Mouse (Mus musculus) midbrain, embryonic 14.5 days (tissue): ENCODE results near the gene Fh1. TPM values are rescaled to one million over a fixed set of nuclear protein-coding genes. Genes with fewer than 3 reads are reported as not detected.

ENCODE experiments used
- ATAC-seq: fragments of 200-750 bp; cut with Nextera tagmentation; 2 replicates; pipeline ENCODE4 v1.8.0; 2017; ENCODE audit warnings: moderate number of reproducible peaks, moderate library complexity; ENCODE audit not compliant: low FRiP score, low TSS enrichment
- DNase-seq: peaks from one replicate; pipeline ENCODE4 v3.0.0-alpha.2; 2015
- H3K27ac ChIP-seq: fragments of 300-500 bp; sonication (generic); replicated peaks from 2 replicates; pipeline ENCODE4 v1.5.1; 2014; ENCODE audit warnings: mild to moderate bottlenecking, low read depth, low read length, moderate library complexity
- H3K27me3 ChIP-seq: fragments of 300-500 bp; sonication (generic); 2 replicates; pipeline ENCODE4 v1.6.1; 2014; ENCODE audit warnings: low read length, control low read depth, mixed read lengths; ENCODE audit not compliant: control insufficient read depth, insufficient read depth
- H3K36me3 ChIP-seq: fragments of 300-500 bp; sonication (generic); 2 replicates; pipeline ENCODE4 v1.6.1; 2014; ENCODE audit warnings: low read length, control low read depth; ENCODE audit not compliant: control insufficient read depth, insufficient read depth
- H3K4me1 ChIP-seq: fragments of 300-500 bp; sonication (generic); 2 replicates; pipeline ENCODE4 v1.6.1; 2014; ENCODE audit warnings: mild to moderate bottlenecking, antibody characterized with exemption, low read length, control low read depth; ENCODE audit not compliant: control insufficient read depth, insufficient read depth
- H3K4me2 ChIP-seq: fragments of 300-500 bp; sonication (generic); 2 replicates; pipeline ENCODE4 v1.6.1; 2014; ENCODE audit warnings: mild to moderate bottlenecking, low read length, moderate library complexity
- H3K4me3 ChIP-seq: fragments of 300-500 bp; sonication (generic); replicated peaks from 2 replicates; pipeline ENCODE4 v1.5.1; 2014; ENCODE audit warnings: low read depth, low read length
- H3K9ac ChIP-seq: fragments of 300-500 bp; sonication (generic); replicated peaks from 2 replicates; pipeline ENCODE4 v1.6.1; 2014; ENCODE audit warnings: mild to moderate bottlenecking, low read length, moderate library complexity
- H3K9me3 ChIP-seq: fragments of 300-500 bp; sonication (generic); 2 replicates; pipeline ENCODE4 v1.6.1; 2016; ENCODE audit warnings: low read length, control low read depth, mixed read lengths; ENCODE audit not compliant: control insufficient read depth
- WGBS: fragments of 180-500 bp; shearing (Covaris S2); extraction: QIAGEN DNeasy Blood & Tissue Kit; methylation state at CpG from one replicate; pipeline ENCODE4 v1.1.7; 2014; 5-methylcytosine and 5-hydroxymethylcytosine counted together
- polyA plus RNA-seq: library from polyadenylated mRNA; unstranded; fragments of >200 nt; fragmentation: Nextera tagmentation; extraction: Ambion mirVana; gene quantifications from 2 replicates; pipeline ENCODE4 v1.2.1, GENCODE M21; 2014

The Fh1 gene
- polyA plus RNA-seq, 1 experiment from 2014 or later, result 87.7 TPM

GRCm38 (mm10) chr1:175579598-175580235, 45.7 kb downstream of the Fh1 start:
- DNase-seq (no peak), ATAC-seq (no peak)
- H3K36me3 ChIP-seq, result no peaks in the 10 kb centered on the region
- H3K9me3 ChIP-seq, result no peaks in the 10 kb centered on the region
- H3K4me3 ChIP-seq, result no peak overlapping the region
- H3K9ac ChIP-seq, result no peak overlapping the region
- 77% methylated on average over 9 of the region's 9 CpGs for WGBS
- H3K4me1 ChIP-seq, result no peaks in the 10 kb centered on the region
- H3K4me2 ChIP-seq, result no peak overlapping the region
- no peak overlapping the region for H3K27ac ChIP-seq
- no peaks in the 10 kb centered on the region for H3K27me3 ChIP-seq

- Histone ChIP-seq H3K27ac (no peak overlapping the region), H3K9ac (no peak overlapping the region), H3K36me3 (no peaks in the 10 kb centered on the region), H3K27me3 (no peaks in the 10 kb centered on the region), H3K4me3 (no peak overlapping the region), H3K4me1 (no peaks in the 10 kb centered on the region), H3K4me2 (no peak overlapping the region), H3K9me3 (no peaks in the 10 kb centered on the region)
- no peak for DNase-seq
- WGBS, result 89% methylated on average over 2 of the region's 2 CpGs
- no peak for ATAC-seq
Observed at GRCm38 (mm10) chr1:175578425-175579096, 46.9 kb downstream of the Fh1 start.

GRCm38 (mm10) chr1:175574129-175574528, 51.3 kb downstream of the Fh1 start:
- Histone ChIP-seq H3K9ac (no peak overlapping the region), H3K27me3 (no peaks in the 10 kb centered on the region), H3K4me3 (no peak overlapping the region), H3K4me2 (no peak overlapping the region), H3K4me1 (no peaks in the 10 kb centered on the region), H3K27ac (no peak overlapping the region), H3K9me3 (no peaks in the 10 kb centered on the region), H3K36me3 (no peaks in the 10 kb centered on the region)
- 99% methylated on average over 2 of the region's 2 CpGs for WGBS
- DNase-seq (no peak), ATAC-seq (no peak)

DNA sequence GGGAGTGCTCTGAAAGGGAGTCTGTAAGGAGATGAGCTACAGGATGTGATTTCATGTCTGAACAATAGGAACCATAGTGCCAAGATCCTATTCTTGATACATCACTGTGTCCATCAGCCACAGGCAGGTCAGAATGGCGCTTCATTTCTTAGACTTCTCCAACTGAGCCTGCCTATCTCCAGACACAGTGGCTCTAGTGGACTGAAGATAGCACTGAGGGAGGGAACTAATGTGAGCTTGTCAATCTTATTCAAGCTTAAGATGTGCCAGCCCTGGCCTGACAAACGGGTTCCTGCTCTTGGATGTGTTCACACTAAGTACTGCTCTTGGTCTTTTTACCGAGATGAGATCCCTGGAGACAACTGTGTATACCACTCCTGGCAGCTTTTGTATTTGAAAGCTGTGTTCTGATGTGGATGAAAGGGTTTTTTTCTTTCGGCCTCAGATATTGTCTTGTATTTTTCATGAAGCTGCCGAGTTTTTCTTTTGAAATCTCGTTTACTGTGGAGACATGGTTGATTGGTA, 59.8 kb downstream of the Fh1 start:
- H3K27me3 ChIP-seq, result no peaks in the 10 kb centered on the region
- no peaks in the 10 kb centered on the region for H3K36me3 ChIP-seq
- DNase-seq (peak; percentile 28), ATAC-seq (no peak; the same call in 1 of the 2 replicates)
- H3K4me2 ChIP-seq, result no peak overlapping the region
- no peaks in the 10 kb centered on the region for H3K4me1 ChIP-seq
- 43% methylated on average over 6 of the region's 6 CpGs for WGBS
- no peaks in the 10 kb centered on the region for H3K9me3 ChIP-seq
- H3K27ac ChIP-seq, result no peak overlapping the region
- H3K4me3 ChIP-seq, result no peak overlapping the region
- no peak overlapping the region for H3K9ac ChIP-seq

DNA sequence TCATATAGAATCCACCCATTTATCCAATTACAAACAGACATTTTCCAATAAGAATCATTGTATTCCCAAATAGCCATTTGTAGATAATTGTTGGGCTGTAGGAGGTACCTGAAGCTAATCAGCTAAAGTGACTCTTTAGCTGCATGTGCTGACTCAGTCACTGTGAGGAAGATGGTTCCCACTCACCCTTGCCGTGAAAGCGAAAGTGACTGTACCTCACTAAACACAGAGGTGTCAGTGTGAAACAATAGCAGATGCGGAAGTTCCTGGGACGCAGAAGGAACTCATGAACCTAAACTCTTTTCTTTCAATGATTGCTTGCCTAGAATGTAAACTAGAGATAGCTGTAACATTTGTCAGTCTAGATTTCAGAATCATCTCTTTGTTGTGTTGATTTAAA, 61.1 kb downstream of the Fh1 start:
- Histone ChIP-seq H3K27ac (no peak overlapping the region), H3K27me3 (no peaks in the 10 kb centered on the region), H3K9ac (no peak overlapping the region), H3K4me1 (no peaks in the 10 kb centered on the region), H3K9me3 (no peaks in the 10 kb centered on the region), H3K4me3 (no peak overlapping the region), H3K36me3 (no peaks in the 10 kb centered on the region), H3K4me2 (no peak overlapping the region)
- DNase-seq (no peak), ATAC-seq (no peak)
- 93% methylated on average over 4 of the region's 4 CpGs for WGBS

DNA sequence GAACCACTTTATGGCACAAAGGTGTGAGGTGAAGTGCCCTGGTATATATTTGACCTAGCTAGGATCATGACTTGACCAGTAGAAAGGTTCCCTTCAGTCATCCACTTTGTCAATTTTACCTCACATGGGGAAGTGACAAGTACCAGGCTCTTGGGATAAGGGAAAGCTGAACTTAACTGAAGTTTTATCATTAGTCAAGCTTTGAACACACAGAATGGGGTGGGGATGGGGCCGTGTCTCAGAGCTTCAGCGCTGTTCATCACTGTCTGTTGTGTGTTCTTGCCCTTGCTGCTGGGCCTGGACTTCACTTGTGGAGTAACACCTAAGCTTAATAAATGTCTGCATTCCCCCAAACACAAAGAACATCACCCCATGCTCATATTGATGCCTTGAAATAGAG, 63.1 kb downstream of the Fh1 start:
- no peaks in the 10 kb centered on the region for H3K36me3 ChIP-seq
- no peak overlapping the region for H3K4me2 ChIP-seq
- H3K4me3 ChIP-seq, result no peak overlapping the region
- ATAC-seq (no peak), DNase-seq (no peak)
- no peaks in the 10 kb centered on the region for H3K4me1 ChIP-seq
- no peaks in the 10 kb centered on the region for H3K27me3 ChIP-seq
- no peaks in the 10 kb centered on the region for H3K9me3 ChIP-seq
- 89% methylated on average over 2 of the region's 2 CpGs for WGBS
- H3K9ac ChIP-seq, result no peak overlapping the region
- no peak overlapping the region for H3K27ac ChIP-seq

- Histone ChIP-seq H3K4me1 (no peaks in the 10 kb centered on the region), H3K9me3 (no peaks in the 10 kb centered on the region), H3K27ac (no peak overlapping the region), H3K36me3 (no peaks in the 10 kb centered on the region), H3K4me2 (no peak overlapping the region), H3K27me3 (no peaks in the 10 kb centered on the region), H3K4me3 (no peak overlapping the region), H3K9ac (no peak overlapping the region)
- ATAC-seq, result no peak
- no peak for DNase-seq
Observed at GRCm38 (mm10) chr1:175561806-175562205, 63.6 kb downstream of the Fh1 start.

DNA sequence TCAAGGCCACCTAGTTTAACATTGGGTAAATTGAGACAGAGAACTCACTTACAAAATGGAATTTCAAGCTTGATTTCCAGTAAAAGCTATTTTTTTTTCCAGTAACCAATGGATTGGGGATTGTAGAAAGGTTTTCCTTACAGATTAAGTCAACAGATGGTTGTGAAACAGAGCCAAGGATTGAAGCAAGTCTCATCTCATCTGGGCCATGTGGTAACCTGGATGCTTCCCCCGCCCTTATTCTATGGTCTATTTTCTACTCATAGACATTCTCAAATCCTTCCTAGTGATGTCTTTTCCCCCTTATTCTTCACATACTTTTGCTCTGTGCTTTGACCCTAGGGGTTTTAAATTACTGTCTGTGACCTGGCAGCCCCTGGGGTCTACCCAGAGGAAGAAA, 70.8 kb downstream of the Fh1 start:
- H3K36me3 ChIP-seq, result no peaks in the 10 kb centered on the region
- H3K4me2 ChIP-seq, result no peak overlapping the region
- H3K9ac ChIP-seq, result no peak overlapping the region
- ATAC-seq (no peak), DNase-seq (no peak)
- H3K4me3 ChIP-seq, result no peak overlapping the region
- no peak overlapping the region for H3K27ac ChIP-seq
- H3K27me3 ChIP-seq, result no peaks in the 10 kb centered on the region
- H3K9me3 ChIP-seq, result no peaks in the 10 kb centered on the region
- no peaks in the 10 kb centered on the region for H3K4me1 ChIP-seq
- WGBS, result 91% methylated on average over 1 of the region's 1 CpGs

GRCm38 (mm10) chr1:175552474-175552873, 73.0 kb downstream of the Fh1 start:
- WGBS, result 83% methylated on average over 3 of the region's 3 CpGs
- H3K9me3 ChIP-seq, result no peaks in the 10 kb centered on the region

More at GRCm38 (mm10) chr1:175552474-175552873, 73.0 kb downstream of the Fh1 start:
- Histone ChIP-seq H3K4me1 (no peaks in the 10 kb centered on the region), H3K36me3 (no peaks in the 10 kb centered on the region), H3K27me3 (no peaks in the 10 kb centered on the region), H3K27ac (no peak overlapping the region), H3K4me3 (no peak overlapping the region), H3K4me2 (no peak overlapping the region), H3K9ac (no peak overlapping the region)
- ATAC-seq, result no peak
- no peak for DNase-seq
